Mouse (Mus musculus) brain, adult 10 weeks (tissue): Measurements from ENCODE around the gene Nepro. TPM values are rescaled to one million over a fixed set of nuclear protein-coding genes. Genes with fewer than 3 reads are reported as not detected.

ENCODE experiments used
- polyA plus RNA-seq: library from polyadenylated mRNA; stranded (reverse); fragments of 350-450 nt; fragmentation: Illumina TruSeq; extraction: RNeasy Lipid Tissue Mini Kit (QIAGEN cat#74804); gene quantifications from one replicate; pipeline ENCODE4 v1.2.3, GENCODE M21; 2015; ENCODE audit warnings: low read depth, low replicate concordance

Nepro gene
- 5.0 TPM for polyA plus RNA-seq

GRCm38 (mm10) chr16:44724083-44724787, at the start of gene Nepro:
Gene Nepro, plus strand, starts transcription at chr16:44724301.

GRCm38 (mm10) chr16:44745866-44746562, 21.9 kb downstream of the Nepro start, which contains the start of gene Gtpbp8:
Gene Gtpbp8, minus strand, starts transcription at chr16:44746363.

GRCm38 (mm10) chr16:44765555-44766319, 41.6 kb downstream of the Nepro start, which contains the start of gene Cd200r1:
Gene Cd200r1, plus strand, starts transcription at chr16:44765736.

Other genes starting within 250 kb of the Nepro start
- 10.7 TPM for gene Boc, start 165.4 kb upstream of the Nepro start, polyA plus RNA-seq
- gene Gtpbp8, start 22.1 kb downstream of the Nepro start, polyA plus RNA-seq: 27.2 TPM
- gene Cd200r1, start 41.4 kb downstream of the Nepro start, polyA plus RNA-seq: 0.71 TPM
- 0.22 TPM for gene Cd200r4, start 87.4 kb downstream of the Nepro start, polyA plus RNA-seq
- gene Cd200r2, start 142.8 kb downstream of the Nepro start, polyA plus RNA-seq: not detected
- gene Cd200r3, start 219.4 kb downstream of the Nepro start, polyA plus RNA-seq: not detected